Mouse (Mus musculus) cerebellum, adult 2 months (tissue): Measurements from ENCODE around the gene Dnajb3.

ENCODE experiments used
- CTCF ChIP-seq: fragments of 200-500 bp; IDR thresholded peaks from 2 replicates; pipeline ENCODE4 v1.5.1; 2011; ENCODE audit warnings: low read depth, mild to moderate bottlenecking, control low read depth, low read length, moderate library complexity, borderline replicate concordance; ENCODE audit not compliant: insufficient read depth
- POLR2A ChIP-seq: fragments of 200-500 bp; IDR thresholded peaks from 2 replicates; pipeline ENCODE4 v1.6.1; 2011; ENCODE audit warnings: low read length, control low read depth, borderline replicate concordance; ENCODE audit not compliant: insufficient read depth

DNA sequence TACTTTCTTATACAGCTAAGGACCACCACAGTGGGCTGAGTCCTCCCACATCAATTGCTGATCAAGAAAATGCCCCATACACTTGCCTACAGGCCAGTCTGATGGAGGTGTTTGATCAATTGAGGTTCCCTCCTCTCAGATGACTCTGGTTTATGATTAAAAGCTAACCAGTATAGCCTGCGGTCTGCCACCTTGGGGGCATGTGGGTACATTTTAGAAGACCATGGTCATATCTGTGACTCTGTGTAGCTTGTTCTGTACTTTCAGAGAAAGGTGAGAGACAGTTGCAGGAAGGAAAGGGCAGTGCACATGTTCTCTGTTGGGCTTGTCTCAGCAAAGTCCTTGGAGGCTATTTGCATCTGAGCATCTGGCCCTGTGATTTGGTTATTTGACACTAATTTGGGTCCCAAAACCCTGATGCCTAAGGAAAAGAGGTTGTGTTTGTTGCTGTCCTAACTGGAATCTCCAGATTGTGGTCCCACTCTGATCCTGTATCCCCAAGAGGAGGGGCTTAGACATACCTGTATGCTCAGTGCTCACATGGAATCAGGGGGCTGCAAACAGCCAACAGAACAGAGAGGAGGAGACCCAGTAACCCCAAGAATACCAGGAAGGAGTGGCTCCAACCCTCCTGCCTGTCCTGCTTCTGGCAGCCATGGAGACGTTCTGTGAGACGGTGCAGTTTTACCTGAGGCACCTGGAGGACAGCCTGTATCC lies 27.2 kb upstream of the Dnajb3 start:
- TF ChIP-seq CTCF: no peak
- TF ChIP-seq POLR2A: no peak
